Mouse (Mus musculus) E14TG2a.4 (cell line): Measurements from ENCODE around the gene Tbc1d2b.

ENCODE experiments used
- CTCF ChIP-seq: conservative IDR thresholded peaks from 2 replicates; pipeline ENCODE4 v1.5.1; 2014; ENCODE audit warnings: low read length
- POU5F1 ChIP-seq: IDR thresholded peaks from 2 replicates; pipeline ENCODE4 v1.6.1; 2014; ENCODE audit warnings: low read length, borderline replicate concordance

DNA sequence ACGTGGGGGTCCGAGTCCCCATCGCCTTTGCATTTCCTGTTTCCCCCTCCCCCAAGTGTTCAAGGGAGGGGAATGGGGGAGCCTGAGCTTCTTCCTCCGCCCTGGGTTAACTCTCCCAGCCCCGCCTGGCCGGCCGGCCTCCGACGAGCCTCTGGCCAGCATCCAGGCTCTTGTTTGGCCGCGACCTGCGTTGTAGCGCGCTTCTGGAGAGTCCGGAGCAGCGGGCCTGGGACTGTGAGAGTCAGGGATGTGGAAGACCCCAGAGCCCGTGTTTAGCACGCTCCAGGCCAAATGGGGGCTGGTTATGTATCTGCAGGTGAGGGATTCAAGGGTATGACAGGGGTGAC lies 106.9 kb downstream of the Tbc1d2b start:
- TF ChIP-seq CTCF (no peak), POU5F1 (no peak)
